12 mouse cellular contexts compared by ENCODE assay signal in genomic region chr11:20987171-20987815, GRCm38 (mm10).
DNase-seq lines count a peak whose midpoint lies in the region; ATAC-seq and TF ChIP-seq lines count a peak whose summit lies in the region.
"Had no signal": no experiment of that assay in that cellular context is flagged by ENCODE, and none has a peak within 500 bp of the region (broad histone marks: within the 10 kb centered on the region; RNA-seq: fewer than 3 reads in every experiment).

No protein-coding gene starts in this region.

- no peaks in the 10 kb centered on the region for H3K9me3 ChIP-seq in forebrain, embryonic 10.5 days
- H3K9me3 ChIP-seq in forebrain, embryonic 11.5 days (ENCODE audit: control insufficient read depth, low read length) = no peaks in the 10 kb centered on the region
- H3K9me3 ChIP-seq in forebrain, postnatal 0 days (ENCODE audit: low read length) = no peaks in the 10 kb centered on the region
- no peaks in the 10 kb centered on the region for H3K9me3 ChIP-seq in neural tube, embryonic 14.5 days (ENCODE audit: control insufficient read depth, low read length)
- no peaks in the 10 kb centered on the region for H3K9me3 ChIP-seq in kidney, embryonic 16.5 days (ENCODE audit: low read length)
- H3K9me3 ChIP-seq: embryonic facial prominence, embryonic 15.5 days; liver, embryonic 12.5 days had no signal

- no peak overlapping the region for H3K27ac ChIP-seq in forebrain, embryonic 10.5 days
- H3K27ac ChIP-seq in forebrain, embryonic 11.5 days (ENCODE audit: low read depth, low read length) = no peak overlapping the region
- peak overlapping the region; percentile 88 for H3K27ac ChIP-seq in forebrain, postnatal 0 days (ENCODE audit: low read depth, low read length)
- H3K27ac ChIP-seq in neural tube, embryonic 14.5 days (ENCODE audit: low read depth, low read length) = peak overlapping the region; percentile 67
- H3K27ac ChIP-seq in kidney, embryonic 16.5 days (ENCODE audit: low read length) = no peak overlapping the region
- H3K27ac ChIP-seq: embryonic facial prominence, embryonic 15.5 days; liver, embryonic 12.5 days had no signal

- 74% methylated on average over 5 of the region's 5 CpGs for WGBS in forebrain, embryonic 10.5 days
- 71% methylated on average over 5 of the region's 5 CpGs for WGBS in forebrain, embryonic 11.5 days
- WGBS in forebrain, postnatal 0 days = 27% methylated on average over 5 of the region's 5 CpGs
- WGBS in neural tube, embryonic 14.5 days = 53% methylated on average over 5 of the region's 5 CpGs
- 74% methylated on average over 5 of the region's 5 CpGs for WGBS in kidney, embryonic 16.5 days

- H3K4me1 ChIP-seq in forebrain, embryonic 10.5 days = peaks cover 10% of the 10 kb centered on the region
- no peaks in the 10 kb centered on the region for H3K4me1 ChIP-seq in forebrain, embryonic 11.5 days (replicated peaks; ENCODE audit: control insufficient read depth, insufficient read depth, low read length)
- peaks cover 12% of the 10 kb centered on the region for H3K4me1 ChIP-seq in forebrain, postnatal 0 days (ENCODE audit: insufficient read depth)
- 0 out of 2 replicates have a peak, but pooled peaks cover 2% of the 10 kb centered on the region for H3K4me1 ChIP-seq in neural tube, embryonic 14.5 days (ENCODE audit: control insufficient read depth, insufficient read depth, low read length)
- peaks cover 11% of the 10 kb centered on the region; the same call in 1 of the 2 replicates for H3K4me1 ChIP-seq in kidney, embryonic 16.5 days (ENCODE audit: insufficient read depth, low read length)
- H3K4me1 ChIP-seq: embryonic facial prominence, embryonic 15.5 days had no signal

- no peak overlapping the region for H3K4me2 ChIP-seq in forebrain, embryonic 11.5 days (ENCODE audit: low read depth, low read length, severe bottlenecking)
- peak overlapping the region; percentile 39 for H3K4me2 ChIP-seq in forebrain, postnatal 0 days (ENCODE audit: low read depth)
- 0 out of 2 replicates have a peak overlapping the region, but pooled peaks have one; percentile 26 for H3K4me2 ChIP-seq in neural tube, embryonic 14.5 days (ENCODE audit: low read depth, low read length)
- H3K4me2 ChIP-seq in kidney, embryonic 16.5 days (replicated peaks; ENCODE audit: low read depth, low read length) = no peak overlapping the region
- H3K4me2 ChIP-seq: embryonic facial prominence, embryonic 15.5 days; liver, embryonic 12.5 days had no signal

- DNase-seq in forebrain, embryonic 10.5 days (ENCODE audit: extremely low spot score, low spot score) = peak; percentile 2
- no peak for DNase-seq in forebrain, embryonic 11.5 days (ENCODE audit: low spot score)
- peak; percentile 10 for DNase-seq in retina, postnatal 1 day
- DNase-seq in retina, embryonic 14.5 days (ENCODE audit: low spot score) = no peak
- DNase-seq in forebrain, postnatal 0 days = no peak
- DNase-seq in adrenal gland, postnatal 36 days = no peak
- DNase-seq: gastrocnemius, postnatal 36 days; kidney, adult 9 months had no signal

- TF ChIP-seq CTCF in forebrain, postnatal 0 days (IDR thresholded peaks at IDR 0.05; ENCODE audit: low read depth) = no peak

- ATAC-seq in forebrain, embryonic 11.5 days (replicated peaks; ENCODE audit: low FRiP score) = no peak
- ATAC-seq in forebrain, postnatal 0 days = peak; percentile 46; the same call in 1 of the 2 replicates
- peak; percentile 83 for ATAC-seq in neural tube, embryonic 14.5 days (ENCODE audit: low read depth)
- no peak for ATAC-seq in kidney, embryonic 16.5 days (ENCODE audit: low FRiP score, low TSS enrichment)
- ATAC-seq: liver, embryonic 12.5 days had no signal

- no peak overlapping the region for H3K4me3 ChIP-seq in forebrain, embryonic 10.5 days
- no peak overlapping the region for H3K4me3 ChIP-seq in forebrain, embryonic 11.5 days (ENCODE audit: low read depth, low read length)
- H3K4me3 ChIP-seq in forebrain, postnatal 0 days (ENCODE audit: low read depth, low read length) = no peak overlapping the region
- no peak overlapping the region for H3K4me3 ChIP-seq in neural tube, embryonic 14.5 days (ENCODE audit: low read depth, low read length)
- no peak overlapping the region for H3K4me3 ChIP-seq in kidney, embryonic 16.5 days (ENCODE audit: low read length)
- H3K4me3 ChIP-seq: embryonic facial prominence, embryonic 15.5 days; liver, embryonic 12.5 days had no signal

- no peaks in the 10 kb centered on the region for H3K36me3 ChIP-seq in forebrain, embryonic 10.5 days (replicated peaks)
- H3K36me3 ChIP-seq in forebrain, embryonic 11.5 days (ENCODE audit: control insufficient read depth, insufficient read depth, low read length) = no peaks in the 10 kb centered on the region
- no peaks in the 10 kb centered on the region for H3K36me3 ChIP-seq in forebrain, postnatal 0 days (ENCODE audit: insufficient read depth)
- H3K36me3 ChIP-seq in neural tube, embryonic 14.5 days (ENCODE audit: control insufficient read depth, insufficient read depth, low read length) = no peaks in the 10 kb centered on the region
- H3K36me3 ChIP-seq in kidney, embryonic 16.5 days (ENCODE audit: insufficient read depth, low read length) = no peaks in the 10 kb centered on the region
- H3K36me3 ChIP-seq: embryonic facial prominence, embryonic 15.5 days; liver, embryonic 12.5 days had no signal

- H3K27me3 ChIP-seq in forebrain, embryonic 10.5 days (ENCODE audit: poor library complexity, severe bottlenecking) = no peaks in the 10 kb centered on the region
- H3K27me3 ChIP-seq in forebrain, embryonic 11.5 days (ENCODE audit: control insufficient read depth, insufficient read depth, low read length) = no peaks in the 10 kb centered on the region
- no peaks in the 10 kb centered on the region for H3K27me3 ChIP-seq in forebrain, postnatal 0 days (ENCODE audit: insufficient read depth, low read length)
- H3K27me3 ChIP-seq in neural tube, embryonic 14.5 days (ENCODE audit: control insufficient read depth, insufficient read depth, low read length) = no peaks in the 10 kb centered on the region
- no peaks in the 10 kb centered on the region for H3K27me3 ChIP-seq in kidney, embryonic 16.5 days (ENCODE audit: insufficient read depth, low read length)
- H3K27me3 ChIP-seq: embryonic facial prominence, embryonic 15.5 days; liver, embryonic 12.5 days had no signal

- no peak overlapping the region for H3K9ac ChIP-seq in forebrain, embryonic 11.5 days (ENCODE audit: low read length)
- H3K9ac ChIP-seq in forebrain, postnatal 0 days = peak overlapping the region; percentile 25; the same call in 1 of the 2 replicates
- H3K9ac ChIP-seq in neural tube, embryonic 14.5 days (replicated peaks; ENCODE audit: low read depth, low read length) = no peak overlapping the region
- no peak overlapping the region for H3K9ac ChIP-seq in kidney, embryonic 16.5 days (replicated peaks; ENCODE audit: low read length)
- H3K9ac ChIP-seq: embryonic facial prominence, embryonic 15.5 days; liver, embryonic 12.5 days had no signal

Comparison
In these comparisons a context has a peak if more than half of its experiments do, and no peak if none do; other contexts are left out.
1. DNase-seq: peak in forebrain, embryonic 10.5 days (single experiment) and retina, postnatal 1 day (single experiment); none in forebrain, embryonic 11.5 days (single experiment), retina, embryonic 14.5 days (single experiment), forebrain, postnatal 0 days (single experiment) and adrenal gland, postnatal 36 days (0 of 2).
2. H3K27ac ChIP-seq: peak in forebrain, postnatal 0 days (single experiment) and neural tube, embryonic 14.5 days (single experiment); none in forebrain, embryonic 10.5 days (single experiment), forebrain, embryonic 11.5 days (single experiment) and kidney, embryonic 16.5 days (single experiment).
3. ATAC-seq: peak in forebrain, postnatal 0 days (single experiment) and neural tube, embryonic 14.5 days (single experiment); none in forebrain, embryonic 11.5 days (single experiment) and kidney, embryonic 16.5 days (single experiment).
4. H3K4me2 ChIP-seq: peak in forebrain, postnatal 0 days (single experiment) and neural tube, embryonic 14.5 days (single experiment); none in forebrain, embryonic 11.5 days (single experiment) and kidney, embryonic 16.5 days (single experiment).